Mouse (Mus musculus): ENCODE results near the gene Sdk2. TPM values are rescaled to one million over a fixed set of nuclear protein-coding genes. Genes with fewer than 3 reads are reported as not detected.
A peak's percentile ranks its signal among the peaks of the same experiment; 100 is the strongest.

Sdk2 gene
- 3.0 and 4.1 TPM in 2 replicates for polyA plus RNA-seq (2012; rRNA removed)

- Histone ChIP-seq H3K27ac (ENCODE audit: insufficient read depth, low read length) (no peak within 1 kb of the TSS), H3K27me3 (ENCODE audit: control insufficient read depth, insufficient read depth, low read length) (peaks cover 28% of the 10 kb centered on the region), H3K4me1 (ENCODE audit: control insufficient read depth, insufficient read depth, insufficient read length) (peaks cover 15% of the 10 kb centered on the region), H3K4me3 (ENCODE audit: extremely low read depth, insufficient read depth, insufficient read length) (peak within 1 kb of the TSS; percentile 17; the same call in 1 of the 2 replicates), H3K36me3 (ENCODE audit: control insufficient read depth, insufficient read depth, low read length) (no peaks in the 10 kb centered on the region)
- DNase-seq (ENCODE audit: low read depth in 1 of 2, low spot score in 2 of 2): no peak
- TF ChIP-seq CTCF (IDR thresholded peaks at IDR 0.05; ENCODE audit: extremely low read depth, insufficient read depth, insufficient read length, insufficient replicate concordance): no peak
- TF ChIP-seq POLR2A (IDR thresholded peaks at IDR 0.05; ENCODE audit: low read depth, low read length): no peak
- 3% methylated on average over 46 of the region's 52 CpGs for WGBS
These were observed at the start of gene Sdk2 for GRCm38 (mm10) chr11:114066951-114067762. Gene Sdk2, minus strand, starts transcription at chr11:114067046.

GRCm38 (mm10) chr11:114115077-114115476, 48.2 kb upstream of the Sdk2 start:
- Histone ChIP-seq H3K4me3 (ENCODE audit: extremely low read depth, insufficient read depth, insufficient read length) (no peak overlapping the region), H3K27me3 (ENCODE audit: control insufficient read depth, insufficient read depth, low read length) (no peaks in the 10 kb centered on the region), H3K36me3 (ENCODE audit: control insufficient read depth, insufficient read depth, low read length) (no peaks in the 10 kb centered on the region), H3K4me1 (ENCODE audit: control insufficient read depth, insufficient read depth, insufficient read length) (no peaks in the 10 kb centered on the region), H3K27ac (ENCODE audit: insufficient read depth, low read length) (no peak overlapping the region)
- TF ChIP-seq CTCF (IDR thresholded peaks at IDR 0.05; ENCODE audit: extremely low read depth, insufficient read depth, insufficient read length, insufficient replicate concordance) (no peak), POLR2A (IDR thresholded peaks at IDR 0.05; ENCODE audit: low read depth, low read length) (no peak)
- DNase-seq (ENCODE audit: low read depth in 1 of 2, low spot score in 2 of 2): no peak
- 83% methylated on average over 13 of the region's 13 CpGs for WGBS

- no peak for DNase-seq (ENCODE audit: low read depth in 1 of 2, low spot score in 2 of 2)
- TF ChIP-seq CTCF (IDR thresholded peaks at IDR 0.05; ENCODE audit: extremely low read depth, insufficient read depth, insufficient read length, insufficient replicate concordance) (no peak), POLR2A (IDR thresholded peaks at IDR 0.05; ENCODE audit: low read depth, low read length) (no peak)
- Histone ChIP-seq H3K4me3 (ENCODE audit: extremely low read depth, insufficient read depth, insufficient read length) (no peak overlapping the region), H3K27me3 (ENCODE audit: control insufficient read depth, insufficient read depth, low read length) (no peaks in the 10 kb centered on the region), H3K27ac (ENCODE audit: insufficient read depth, low read length) (no peak overlapping the region), H3K4me1 (ENCODE audit: control insufficient read depth, insufficient read depth, insufficient read length) (no peaks in the 10 kb centered on the region), H3K36me3 (ENCODE audit: control insufficient read depth, insufficient read depth, low read length) (no peaks in the 10 kb centered on the region)
- WGBS: 81% methylated on average over 12 of the region's 12 CpGs
These were observed 47.8 kb upstream of the Sdk2 start for GRCm38 (mm10) chr11:114114674-114115073.

GRCm38 (mm10) chr11:114110851-114111250, 44.0 kb upstream of the Sdk2 start:
- H3K4me3 ChIP-seq (ENCODE audit: extremely low read depth, insufficient read depth, insufficient read length): no peak overlapping the region
- H3K27ac ChIP-seq (ENCODE audit: insufficient read depth, low read length): no peak overlapping the region
- WGBS: 67% methylated on average over 3 of the region's 3 CpGs
- TF ChIP-seq CTCF (IDR thresholded peaks at IDR 0.05; ENCODE audit: extremely low read depth, insufficient read depth, insufficient read length, insufficient replicate concordance): no peak
- TF ChIP-seq POLR2A (IDR thresholded peaks at IDR 0.05; ENCODE audit: low read depth, low read length): no peak
- no peaks in the 10 kb centered on the region for H3K4me1 ChIP-seq (ENCODE audit: control insufficient read depth, insufficient read depth, insufficient read length)
- no peaks in the 10 kb centered on the region for H3K27me3 ChIP-seq (ENCODE audit: control insufficient read depth, insufficient read depth, low read length)
- DNase-seq (ENCODE audit: low read depth in 1 of 2, low spot score in 2 of 2): no peak
- H3K36me3 ChIP-seq (ENCODE audit: control insufficient read depth, insufficient read depth, low read length): no peaks in the 10 kb centered on the region

- H3K4me1 ChIP-seq (ENCODE audit: control insufficient read depth, insufficient read depth, insufficient read length): no peaks in the 10 kb centered on the region
- 87% methylated on average over 7 of the region's 7 CpGs for WGBS
- TF ChIP-seq POLR2A (IDR thresholded peaks at IDR 0.05; ENCODE audit: low read depth, low read length) (no peak), CTCF (IDR thresholded peaks at IDR 0.05; ENCODE audit: extremely low read depth, insufficient read depth, insufficient read length, insufficient replicate concordance) (no peak)
These were observed 26.8 kb upstream of the Sdk2 start for GRCm38 (mm10) chr11:114093636-114094035.

GRCm38 (mm10) chr11:114093175-114093574, 26.3 kb upstream of the Sdk2 start:
- H3K27ac ChIP-seq (ENCODE audit: insufficient read depth, low read length): no peak overlapping the region
- no peak for DNase-seq (ENCODE audit: low read depth in 1 of 2, low spot score in 2 of 2)
- no peaks in the 10 kb centered on the region for H3K36me3 ChIP-seq (ENCODE audit: control insufficient read depth, insufficient read depth, low read length)
- WGBS: 40% methylated on average over 7 of the region's 7 CpGs
- H3K4me1 ChIP-seq (ENCODE audit: control insufficient read depth, insufficient read depth, insufficient read length): no peaks in the 10 kb centered on the region
- TF ChIP-seq POLR2A (IDR thresholded peaks at IDR 0.05; ENCODE audit: low read depth, low read length): no peak
- H3K27me3 ChIP-seq (ENCODE audit: control insufficient read depth, insufficient read depth, low read length): no peaks in the 10 kb centered on the region
- H3K4me3 ChIP-seq (ENCODE audit: extremely low read depth, insufficient read depth, insufficient read length): no peak overlapping the region

More at GRCm38 (mm10) chr11:114093636-114094035, 26.8 kb upstream of the Sdk2 start:
- Histone ChIP-seq H3K36me3 (ENCODE audit: control insufficient read depth, insufficient read depth, low read length) (no peaks in the 10 kb centered on the region), H3K27ac (ENCODE audit: insufficient read depth, low read length) (no peak overlapping the region), H3K27me3 (ENCODE audit: control insufficient read depth, insufficient read depth, low read length) (no peaks in the 10 kb centered on the region), H3K4me3 (ENCODE audit: extremely low read depth, insufficient read depth, insufficient read length) (no peak overlapping the region)
- DNase-seq (ENCODE audit: low read depth in 1 of 2, low spot score in 2 of 2): no peak

- no peak for DNase-seq (ENCODE audit: low read depth in 1 of 2, low spot score in 2 of 2)
- no peaks in the 10 kb centered on the region for H3K4me1 ChIP-seq (ENCODE audit: control insufficient read depth, insufficient read depth, insufficient read length)
- no peaks in the 10 kb centered on the region for H3K36me3 ChIP-seq (ENCODE audit: control insufficient read depth, insufficient read depth, low read length)
- TF ChIP-seq CTCF (IDR thresholded peaks at IDR 0.05; ENCODE audit: extremely low read depth, insufficient read depth, insufficient read length, insufficient replicate concordance): no peak
- TF ChIP-seq POLR2A (IDR thresholded peaks at IDR 0.05; ENCODE audit: low read depth, low read length): no peak
- 79% methylated on average over 9 of the region's 9 CpGs for WGBS
- H3K4me3 ChIP-seq (ENCODE audit: extremely low read depth, insufficient read depth, insufficient read length): no peak overlapping the region
- H3K27me3 ChIP-seq (ENCODE audit: control insufficient read depth, insufficient read depth, low read length): no peaks in the 10 kb centered on the region
- no peak overlapping the region for H3K27ac ChIP-seq (ENCODE audit: insufficient read depth, low read length)
These were observed 13.8 kb upstream of the Sdk2 start for GRCm38 (mm10) chr11:114080606-114081005.
